Mouse (Mus musculus): ENCODE data around the gene Cbx1. TPM values are rescaled to one million over a fixed set of nuclear protein-coding genes. Genes with fewer than 3 reads are reported as not detected.

Cbx1 gene
- polyA plus RNA-seq, 2 experiments = 23.5 to 25.0 TPM

- Histone ChIP-seq H3K27me3 (ENCODE audit: control insufficient read depth, insufficient read depth, low read length) (no peaks in the 10 kb centered on the region), H3K4me3 (ENCODE audit: insufficient read depth in 1 of 2, low read depth in 2 of 2, low read length in 2 of 2) (no peak overlapping the region), H3K9ac (replicated peaks) (no peak overlapping the region), H3K9me3 (ENCODE audit: control insufficient read depth, low read length) (no peaks in the 10 kb centered on the region), H3K4me2 (ENCODE audit: low read depth) (no peak overlapping the region), H3K4me1 (replicated peaks; ENCODE audit: control insufficient read depth in 2 of 2, insufficient read depth in 2 of 2, low read length in 1 of 2) (no peaks in the 10 kb centered on the region; a peak in 1 of 4 replicates), H3K27ac (no peak overlapping the region), H3K36me3 (replicated peaks; ENCODE audit: control insufficient read depth, insufficient read depth, low read depth) (peaks cover 53% of the 10 kb centered on the region)
- DNase-seq (ENCODE audit: low read depth in 3 of 3, low spot score in 3 of 3) (no peak), ATAC-seq (ENCODE audit: insufficient read depth) (no peak)
- no peak for TF ChIP-seq CTCF (IDR thresholded peaks at IDR 0.05; ENCODE audit: low read depth)
- no peak for TF ChIP-seq EP300 (IDR thresholded peaks at IDR 0.05; ENCODE audit: low read depth)
- WGBS (ENCODE audit: insufficient replicate concordance) = 75% methylated on average over 8 of the region's 8 CpGs
Measured at GRCm38 (mm10) chr11:96818128-96818710, 29.3 kb downstream of the Cbx1 start.

DNA sequence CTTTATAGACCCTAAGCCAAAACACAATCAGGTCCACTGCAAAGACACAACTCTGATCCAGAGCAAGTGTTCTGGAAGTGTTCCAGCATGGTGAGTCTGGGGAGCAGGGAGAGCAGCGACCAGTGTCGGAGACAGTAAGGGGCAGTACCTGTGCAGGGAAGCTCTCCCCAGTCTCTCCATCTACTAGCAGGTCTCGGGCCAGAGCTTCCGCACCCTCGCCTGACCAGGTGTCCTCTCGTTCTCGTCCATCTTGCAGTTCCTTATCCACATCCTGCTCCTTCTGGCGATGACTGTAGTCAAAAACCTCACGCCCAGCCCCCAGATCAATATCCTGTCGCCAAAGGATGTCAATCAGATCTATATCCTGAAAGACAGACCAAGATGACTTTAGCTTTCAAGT lies 33.0 kb downstream of the Cbx1 start:
- Histone ChIP-seq H3K4me2 (ENCODE audit: low read depth) (no peak overlapping the region), H3K4me1 (replicated peaks; ENCODE audit: control insufficient read depth in 2 of 2, insufficient read depth in 2 of 2, low read length in 1 of 2) (peaks cover 10 to 11% of the 10 kb centered on the region in 2 experiments), H3K27me3 (ENCODE audit: control insufficient read depth, insufficient read depth, low read length) (no peaks in the 10 kb centered on the region), H3K36me3 (replicated peaks; ENCODE audit: control insufficient read depth, insufficient read depth, low read depth) (peaks cover 51% of the 10 kb centered on the region), H3K9ac (replicated peaks) (no peak overlapping the region), H3K9me3 (ENCODE audit: control insufficient read depth, low read length) (no peaks in the 10 kb centered on the region), H3K27ac (no peak overlapping the region), H3K4me3 (ENCODE audit: insufficient read depth in 1 of 2, low read depth in 2 of 2, low read length in 2 of 2) (no peak overlapping the region)
- TF ChIP-seq EP300 (IDR thresholded peaks at IDR 0.05; ENCODE audit: low read depth) (no peak), CTCF (IDR thresholded peaks at IDR 0.05; ENCODE audit: low read depth) (no peak)
- ATAC-seq (ENCODE audit: insufficient read depth) = no peak
- 82% methylated on average over 10 of the region's 10 CpGs for WGBS (ENCODE audit: insufficient replicate concordance)
- DNase-seq (ENCODE audit: low read depth in 3 of 3, low spot score in 3 of 3) = no peak

- Histone ChIP-seq H3K27ac (no peak overlapping the region), H3K4me1 (replicated peaks; ENCODE audit: control insufficient read depth in 2 of 2, insufficient read depth in 2 of 2, low read length in 1 of 2) (peaks cover 14 to 16% of the 10 kb centered on the region in 2 experiments), H3K9me3 (ENCODE audit: control insufficient read depth, low read length) (no peaks in the 10 kb centered on the region), H3K4me3 (ENCODE audit: insufficient read depth in 1 of 2, low read depth in 2 of 2, low read length in 2 of 2) (peak overlapping the region in 1 of 2 experiments; percentile 48; a peak in 2 of 4 replicates), H3K27me3 (ENCODE audit: control insufficient read depth, insufficient read depth, low read length) (no peaks in the 10 kb centered on the region), H3K36me3 (replicated peaks; ENCODE audit: control insufficient read depth, insufficient read depth, low read depth) (peaks cover 52% of the 10 kb centered on the region), H3K4me2 (ENCODE audit: low read depth) (peak overlapping the region; percentile 65), H3K9ac (replicated peaks) (no peak overlapping the region)
- peak in 1 of 3 experiments; percentile 41 for DNase-seq (ENCODE audit: low read depth in 3 of 3, low spot score in 3 of 3)
- TF ChIP-seq EP300 (IDR thresholded peaks at IDR 0.05; ENCODE audit: low read depth) (no peak), CTCF (IDR thresholded peaks at IDR 0.05; ENCODE audit: low read depth) (no peak)
- WGBS (ENCODE audit: insufficient replicate concordance) = 42% methylated on average over 4 of the region's 4 CpGs
- ATAC-seq (ENCODE audit: insufficient read depth) = no peak
Measured at GRCm38 (mm10) chr11:96822675-96823470, 33.9 kb downstream of the Cbx1 start.

DNA sequence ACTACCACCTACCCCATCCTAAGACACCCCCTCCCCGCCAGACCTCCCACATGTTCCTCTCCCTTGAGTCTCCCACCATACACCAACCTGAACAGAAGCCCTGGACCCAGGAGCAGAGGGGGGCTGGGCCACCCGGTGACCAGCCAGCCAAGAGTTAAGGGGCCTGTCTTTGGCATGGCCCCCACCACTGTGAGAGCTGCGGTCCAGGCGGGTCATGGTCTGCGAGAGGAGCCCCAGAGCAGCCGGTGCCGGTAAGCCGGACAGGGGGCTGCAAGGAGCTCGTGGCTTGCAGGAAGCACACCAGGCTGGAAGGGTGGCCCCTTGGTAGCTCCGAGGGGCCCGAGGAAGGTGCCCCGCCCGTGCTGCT lies 34.5 kb downstream of the Cbx1 start:
- peaks cover 17 to 19% of the 10 kb centered on the region in 2 experiments for H3K4me1 ChIP-seq (replicated peaks; ENCODE audit: control insufficient read depth in 2 of 2, insufficient read depth in 2 of 2, low read length in 1 of 2)
- WGBS (ENCODE audit: insufficient replicate concordance) = 30% methylated on average over 13 of the region's 13 CpGs
- H3K4me2 ChIP-seq (ENCODE audit: low read depth) = peak overlapping the region; percentile 65
- peak overlapping the region; percentile 1; the same call in 1 of the 2 replicates for H3K9ac ChIP-seq (replicated peaks)
- no peaks in the 10 kb centered on the region for H3K27me3 ChIP-seq (ENCODE audit: control insufficient read depth, insufficient read depth, low read length)
- H3K9me3 ChIP-seq (ENCODE audit: control insufficient read depth, low read length) = no peaks in the 10 kb centered on the region
- H3K36me3 ChIP-seq (replicated peaks; ENCODE audit: control insufficient read depth, insufficient read depth, low read depth) = peaks cover 52% of the 10 kb centered on the region
- H3K4me3 ChIP-seq (ENCODE audit: insufficient read depth in 1 of 2, low read depth in 2 of 2, low read length in 2 of 2) = peak overlapping the region; percentile 25 to 48
- TF ChIP-seq EP300 (IDR thresholded peaks at IDR 0.05; ENCODE audit: low read depth) = no peak
- TF ChIP-seq CTCF (IDR thresholded peaks at IDR 0.05; ENCODE audit: low read depth) = no peak
- DNase-seq (ENCODE audit: low read depth in 3 of 3, low spot score in 3 of 3) (no peak), ATAC-seq (ENCODE audit: insufficient read depth) (no peak)
- H3K27ac ChIP-seq = no peak overlapping the region

All from liver, embryonic 14.5 days (tissue).